In the genomic region with DNA sequence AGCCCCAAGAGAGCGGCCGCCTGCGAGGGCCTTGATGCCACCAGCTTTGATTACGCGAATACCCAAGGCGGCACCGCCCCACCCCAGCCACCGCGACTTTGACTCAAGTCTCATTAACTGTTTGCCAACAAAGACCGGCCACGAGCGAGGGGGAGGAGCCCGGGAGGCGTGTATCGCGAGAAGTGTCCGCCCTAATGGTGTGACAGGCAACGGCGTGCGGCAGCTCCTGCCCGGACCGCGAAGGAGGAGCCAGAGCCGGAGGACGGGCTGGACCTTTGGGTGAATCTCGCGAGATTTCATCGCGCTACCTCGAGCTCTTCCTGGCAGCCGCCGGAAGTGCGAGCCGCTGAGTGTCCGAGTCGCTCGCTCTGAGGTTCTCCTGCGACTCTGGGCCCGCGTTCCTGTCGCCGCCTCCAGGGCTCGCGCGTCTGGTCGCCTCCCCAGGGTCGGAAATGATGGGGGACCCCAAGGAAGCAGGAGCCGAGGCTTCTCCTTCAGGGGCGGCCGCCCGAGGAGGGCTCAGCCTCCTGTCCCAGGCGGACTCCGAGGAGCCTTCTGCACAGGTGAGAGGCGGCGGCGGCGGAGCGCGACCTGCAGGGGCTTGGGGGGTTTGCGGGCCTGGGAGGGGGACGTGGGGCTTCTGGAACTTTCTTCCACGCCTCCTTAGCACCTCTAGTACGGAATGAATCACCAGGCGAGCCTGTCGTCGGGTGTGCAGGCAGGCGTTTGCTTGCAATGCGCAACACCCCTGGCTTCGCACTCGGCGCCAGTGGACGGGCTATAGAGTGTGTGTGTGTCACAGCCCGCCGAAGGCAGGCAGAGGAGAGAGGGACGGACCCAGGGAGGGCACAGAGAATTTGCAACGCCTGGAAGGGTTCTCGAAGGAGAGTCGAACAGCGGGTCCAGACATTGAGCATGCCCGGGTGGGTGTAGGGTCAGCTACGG, we compare ENCODE assay signal across 8 mouse cellular contexts. TPM values are rescaled to one million over a fixed set of nuclear protein-coding genes. Genes with fewer than 3 reads are reported as not detected.
DNase-seq lines count a peak whose midpoint lies in the region; ATAC-seq and TF ChIP-seq lines count a peak whose summit lies in the region.

Gene Edrf1, plus strand, starts transcription at position 183 of the 945 bp plus-strand sequence.

- peak; percentile 93 for ATAC-seq in frontal cortex, adult (ENCODE audit: low TSS enrichment)
- ATAC-seq in lung, postnatal 0 days, result peak; percentile 99

- peak within 1 kb of the TSS; percentile 85 for H3K4me2 ChIP-seq in lung, postnatal 0 days (replicated peaks; ENCODE audit: low read depth, low read length)

- peak within 1 kb of the TSS; percentile 96 for H3K9ac ChIP-seq in lung, postnatal 0 days (replicated peaks; ENCODE audit: low read depth)

- TF ChIP-seq EP300 in lung, postnatal 0 days (IDR thresholded peaks at IDR 0.05), result peak; percentile 91

- DNase-seq in MN1 (ENCODE audit: low spot score), result peak; percentile 99
- DNase-seq in cerebellum, adult 9-10 months, result peak; percentile 97
- peak; percentile 99 for DNase-seq in hindbrain, embryonic 10.5 days (ENCODE audit: low spot score)
- peak; percentile 98 for DNase-seq in layer of hippocampus, adult 9-11 months
- DNase-seq in lung, postnatal 0 days (ENCODE audit: low spot score), result peak; percentile 100
- peak; percentile 92 for DNase-seq in ovary, postnatal 14 days (ENCODE audit: low spot score)
- DNase-seq in thymus, postnatal 14 days, result peak; percentile 92

- H3K27ac ChIP-seq in hindbrain, embryonic 10.5 days, result peak within 1 kb of the TSS; percentile 97
- H3K27ac ChIP-seq in lung, postnatal 0 days (ENCODE audit: low read length), result peak within 1 kb of the TSS; percentile 95

- peaks cover 37% of the 10 kb centered on the region for H3K36me3 ChIP-seq in hindbrain, embryonic 10.5 days
- H3K36me3 ChIP-seq in lung, postnatal 0 days (ENCODE audit: insufficient read depth, low read length), result peaks cover 4% of the 10 kb centered on the region; the same call in 1 of the 2 replicates

- TF ChIP-seq CTCF in lung, postnatal 0 days (IDR thresholded peaks at IDR 0.05), result peak; percentile 27

- peaks cover 16% of the 10 kb centered on the region for H3K4me1 ChIP-seq in hindbrain, embryonic 10.5 days (replicated peaks)
- no peaks in the 10 kb centered on the region for H3K4me1 ChIP-seq in lung, postnatal 0 days (ENCODE audit: insufficient read depth, low read depth, low read length)

- WGBS in hindbrain, embryonic 10.5 days, result under 1% methylated on average over 81 of the region's 81 CpGs
- WGBS in lung, postnatal 0 days, result under 1% methylated on average over 72 of the region's 81 CpGs

- no peaks in the 10 kb centered on the region for H3K9me3 ChIP-seq in hindbrain, embryonic 10.5 days
- H3K9me3 ChIP-seq in lung, postnatal 0 days (ENCODE audit: low read length), result no peaks in the 10 kb centered on the region

- H3K27me3 ChIP-seq in hindbrain, embryonic 10.5 days (ENCODE audit: insufficient read depth, poor library complexity, severe bottlenecking), result no peaks in the 10 kb centered on the region
- no peaks in the 10 kb centered on the region for H3K27me3 ChIP-seq in lung, postnatal 0 days (replicated peaks; ENCODE audit: insufficient read depth, low read length)

- peak within 1 kb of the TSS; percentile 87 for H3K4me3 ChIP-seq in hindbrain, embryonic 10.5 days
- peak within 1 kb of the TSS; percentile 94 for H3K4me3 ChIP-seq in lung, postnatal 0 days (ENCODE audit: low read depth, low read length)

RNA-seq across cellular contexts. Expression of gene Edrf1, which starts in this region (rescaled TPM):
- polyA plus RNA-seq in hindbrain, embryonic 10.5 days (2016; fragmentation: Nextera tagmentation; extraction: Ambion mirVana), result 23.0 and 28.3 TPM in 2 replicates
- 9.5 and 10.0 TPM in 2 replicates for polyA plus RNA-seq in lung, postnatal 0 days (2015; fragmentation: Nextera tagmentation; extraction: Ambion mirVana)

Comparison
In these comparisons a context has a peak if more than half of its experiments do, and no peak if none do; other contexts are left out.
1. Peak in every context shown above with its lines: DNase-seq, ATAC-seq, H3K4me3 ChIP-seq and H3K27ac ChIP-seq.